Mouse (Mus musculus): Measurements from ENCODE around the gene Tcf19.

- TF ChIP-seq TAL1 (IDR thresholded peaks at IDR 0.05; ENCODE audit: low read length) (no peak), GATA1 (IDR thresholded peaks at IDR 0.05; ENCODE audit: low read length) (no peak)
Observed at GRCm38 (mm10) chr17:35532360-35532759, 15.7 kb upstream of the Tcf19 start.
